Comparison of ENCODE assay signal across 7 mouse cellular contexts in genomic region chr1:132315889-132316624, GRCm38 (mm10). TPM values are rescaled to one million over a fixed set of nuclear protein-coding genes. Genes with fewer than 3 reads are reported as not detected.
DNase-seq lines count a peak whose midpoint lies in the region; ATAC-seq lines count a peak whose summit lies in the region.

TSS of gene Nuak2 (plus strand) at chr1:132316126.

- DNase-seq in adrenal gland, adult 8-10 months: peak; percentile 85
- peak; percentile 96 for DNase-seq in embryo, embryonic 10.5 days (ENCODE audit: low spot score)
- peak; percentile 86 for DNase-seq in gastrocnemius, postnatal 25 days
- peak; percentile 85 for DNase-seq in left cerebral cortex, postnatal 4 days
- DNase-seq in midbrain, embryonic 11.5 days (ENCODE audit: low spot score, missing footprints): peak; percentile 98
- peak; percentile 66 for DNase-seq in skeletal muscle tissue, adult 2 months (ENCODE audit: low read depth, low spot score)

- peak within 1 kb of the TSS; percentile 99 for H3K4me2 ChIP-seq in intestine, embryonic 15.5 days (replicated peaks)
- H3K4me2 ChIP-seq in midbrain, embryonic 11.5 days: peak within 1 kb of the TSS; percentile 77

- H3K4me3 ChIP-seq in intestine, embryonic 15.5 days (replicated peaks): peak within 1 kb of the TSS; percentile 57
- H3K4me3 ChIP-seq in midbrain, embryonic 11.5 days (ENCODE audit: low read depth, low read length): peak within 1 kb of the TSS; percentile 89

- H3K9me3 ChIP-seq in intestine, embryonic 15.5 days: no peaks in the 10 kb centered on the region
- H3K9me3 ChIP-seq in midbrain, embryonic 11.5 days (ENCODE audit: control insufficient read depth, low read length): no peaks in the 10 kb centered on the region

- H3K9ac ChIP-seq in intestine, embryonic 15.5 days: peak within 1 kb of the TSS; percentile 65
- peak within 1 kb of the TSS; percentile 94 for H3K9ac ChIP-seq in midbrain, embryonic 11.5 days (ENCODE audit: low read length)

- peaks cover 33% of the 10 kb centered on the region for H3K4me1 ChIP-seq in intestine, embryonic 15.5 days (replicated peaks)
- peaks cover 39% of the 10 kb centered on the region for H3K4me1 ChIP-seq in midbrain, embryonic 11.5 days (ENCODE audit: control insufficient read depth, insufficient read depth, low read length)

- no peaks in the 10 kb centered on the region for H3K36me3 ChIP-seq in intestine, embryonic 15.5 days
- peaks cover 6% of the 10 kb centered on the region for H3K36me3 ChIP-seq in midbrain, embryonic 11.5 days (ENCODE audit: control insufficient read depth, insufficient read depth, low read length)

- WGBS in intestine, embryonic 15.5 days: under 1% methylated on average over 67 of the region's 67 CpGs
- WGBS in midbrain, embryonic 11.5 days: 0% methylated on average over 67 of the region's 67 CpGs

- peak within 1 kb of the TSS; percentile 20; the same call in 1 of the 2 replicates for H3K27ac ChIP-seq in intestine, embryonic 15.5 days
- H3K27ac ChIP-seq in midbrain, embryonic 11.5 days (ENCODE audit: low read depth, low read length): peak within 1 kb of the TSS; percentile 98

- H3K27me3 ChIP-seq in intestine, embryonic 15.5 days (replicated peaks): 0 out of 2 replicates have a peak, but pooled peaks cover 3% of the 10 kb centered on the region
- H3K27me3 ChIP-seq in midbrain, embryonic 11.5 days (ENCODE audit: control insufficient read depth, insufficient read depth, low read length): no peaks in the 10 kb centered on the region

- intact Hi-C loops in left cerebral cortex, postnatal 4 days (cut with DNase I): no loop called here

- ATAC-seq in intestine, embryonic 15.5 days: peak; percentile 91
- ATAC-seq in midbrain, embryonic 11.5 days (ENCODE audit: low FRiP score): peak; percentile 90

RNA-seq across cellular contexts. Expression of gene Nuak2, which starts in this region (rescaled TPM):
- total RNA-seq in adrenal gland, adult 8-10 months (2022): 10 to 100 TPM in 1 of 4 experiments, 1 to 10 TPM in 3; 3.8 to 11.9 (median 5.2) TPM
- total RNA-seq in gastrocnemius, postnatal 25 days (2021): 1 to 10 TPM in 1 of 2 experiments, under 1 TPM in 1; 0.79 to 1.3 TPM
- polyA plus RNA-seq in intestine, embryonic 15.5 days (2015; fragmentation: Nextera tagmentation; extraction: Ambion mirVana): 4.7 and 5.5 TPM in 2 replicates
- 1 to 10 TPM; 2.6 to 3.2 TPM for total RNA-seq in left cerebral cortex, postnatal 4 days (2021)
- polyA plus RNA-seq in midbrain, embryonic 11.5 days (2014; fragmentation: Nextera tagmentation; extraction: Ambion mirVana): 100 and 105 TPM in 2 replicates

Comparison
In these comparisons a context has a peak if more than half of its experiments do, and no peak if none do; other contexts are left out.
1. Peak in every context shown above with its lines: DNase-seq, ATAC-seq, H3K4me3 ChIP-seq and H3K27ac ChIP-seq.
2. RNA of gene Nuak2 (polyA plus RNA-seq): 100 to 105 TPM in midbrain, embryonic 11.5 days; 4.7 to 5.5 TPM in intestine, embryonic 15.5 days; every median in the first group is over 10 times any median in the second.